Mouse (Mus musculus) erythroblast, embryonic 14.5 days (primary cell): ENCODE data around the gene Pdzd7.

Source experiments
- GATA1 ChIP-seq: IDR thresholded peaks from 2 replicates; pipeline ENCODE4 v1.6.1; 2012; ENCODE audit warnings: low read length, inconsistent platforms, mixed read lengths
- TAL1 ChIP-seq: IDR thresholded peaks from 3 replicates; pipeline ENCODE4 v1.6.1; 2012; ENCODE audit warnings: low read length, inconsistent platforms, mixed read lengths

DNA sequence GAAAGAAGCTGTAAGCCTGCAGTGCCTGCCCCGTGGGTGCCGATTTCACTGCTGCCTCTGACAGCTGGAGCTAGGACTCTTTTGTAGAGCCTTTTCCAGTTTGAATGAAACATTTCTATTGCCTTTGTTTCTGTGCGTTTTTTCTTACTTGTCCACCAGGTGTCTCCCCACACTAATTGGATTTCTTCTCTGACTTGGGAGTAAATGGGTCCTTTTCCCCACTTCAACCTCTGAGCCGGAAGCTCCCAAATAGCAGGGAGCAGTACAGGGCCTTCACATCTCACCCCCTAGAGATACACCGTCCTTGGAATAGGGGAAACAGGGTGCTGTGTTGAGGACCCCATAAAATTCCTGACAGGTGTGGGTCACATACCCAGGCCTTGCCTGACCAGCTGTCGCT is 32.9 kb downstream of the Pdzd7 start:
- no peak for TF ChIP-seq GATA1
- TF ChIP-seq TAL1, result no peak
